In the genomic region with DNA sequence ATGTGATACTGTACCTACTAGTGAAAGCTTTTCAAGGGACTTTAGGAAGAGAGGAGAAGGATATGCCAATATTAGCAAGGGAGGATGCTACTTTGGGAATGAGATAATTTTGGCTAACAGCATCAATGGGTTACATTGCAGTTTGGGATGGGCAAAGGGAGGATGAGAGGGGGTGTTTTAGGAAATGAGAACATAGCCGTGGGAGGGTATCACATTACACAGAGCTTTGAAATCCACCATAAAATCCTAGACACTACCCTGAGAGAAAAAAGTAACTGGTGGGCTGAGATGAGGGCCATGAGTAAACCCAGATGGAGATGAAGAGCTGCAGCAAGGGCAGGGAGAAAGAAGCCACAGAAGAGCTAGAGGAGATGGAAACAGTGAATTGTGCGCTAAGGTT, we compare ENCODE assay signal across 18 mouse cellular contexts. TPM values are rescaled to one million over a fixed set of nuclear protein-coding genes. Genes with fewer than 3 reads are reported as not detected.
"Had no signal": no experiment of that assay in that cellular context is flagged by ENCODE, and none has a peak within 500 bp of the region (broad histone marks: within the 10 kb centered on the region; RNA-seq: fewer than 3 reads in every experiment).

No protein-coding gene starts in this region.

RNA-seq across cellular contexts. Expression of a gene that starts 30.9 kb away (rescaled TPM):
- total RNA-seq: megakaryocyte, adult 5-6 weeks; megakaryocyte-erythroid progenitor cell, adult 5-6 weeks had no signal
- polyA plus RNA-seq: liver, embryonic 16.5 days; lung, embryonic 14.5 days; lung, embryonic 16.5 days; midbrain, embryonic 12.5 days; midbrain, embryonic 14.5 days; midbrain, embryonic 16.5 days; myocyte; neural tube, embryonic 11.5 days; neural tube, embryonic 13.5 days; neural tube, embryonic 15.5 days; small intestine, adult 2 months; stomach, embryonic 14.5 days; stomach, embryonic 16.5 days; urinary bladder, adult 2 months had no signal

RNA-seq across cellular contexts. Expression of a gene that starts 49.0 kb away (rescaled TPM):
- total RNA-seq: megakaryocyte, adult 5-6 weeks; megakaryocyte-erythroid progenitor cell, adult 5-6 weeks had no signal
- polyA plus RNA-seq: liver, embryonic 16.5 days; lung, embryonic 14.5 days; lung, embryonic 16.5 days; midbrain, embryonic 10.5 days; midbrain, embryonic 12.5 days; midbrain, embryonic 14.5 days; midbrain, embryonic 16.5 days; myocyte; neural tube, embryonic 11.5 days; neural tube, embryonic 13.5 days; neural tube, embryonic 15.5 days; small intestine, adult 2 months; stomach, embryonic 14.5 days; stomach, embryonic 16.5 days; testis, adult 2 months; urinary bladder, adult 2 months had no signal
